Mouse (Mus musculus): ENCODE data around the gene Magi3.

Gene Magi3

DNA sequence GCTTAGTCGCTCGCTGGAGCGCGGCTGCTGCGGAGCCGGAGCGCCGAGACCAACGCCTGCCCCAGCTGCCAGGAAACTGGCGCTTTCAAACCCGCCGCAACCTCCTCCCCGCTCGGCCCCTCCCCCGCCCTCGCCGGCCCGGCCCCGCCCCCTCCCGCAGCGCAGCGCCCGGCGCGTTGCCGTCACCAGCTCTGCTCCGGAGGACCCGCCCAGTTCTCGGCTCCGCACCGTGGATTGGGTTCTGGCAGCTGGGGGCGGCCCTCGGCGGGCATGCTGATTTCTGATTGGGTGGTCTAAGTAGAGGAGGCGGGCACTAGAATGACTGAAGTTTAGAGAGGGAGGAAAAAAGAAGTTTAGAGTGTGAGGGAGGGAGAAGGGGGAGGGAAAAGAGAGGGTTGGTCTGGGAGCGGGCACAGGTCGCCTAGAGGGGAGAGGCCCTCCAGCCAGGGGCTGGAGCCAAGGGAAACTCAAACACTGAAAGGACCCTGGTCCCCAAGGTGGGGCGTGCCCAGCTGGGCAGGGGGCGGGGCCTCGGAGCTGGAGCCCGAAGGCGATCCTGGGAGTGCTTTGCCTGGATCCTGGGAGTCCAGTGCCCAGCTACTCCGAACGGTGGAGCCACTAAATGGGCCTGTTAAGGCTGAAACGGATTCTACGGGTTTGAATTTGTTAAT is at the start of gene Magi3:
Gene Magi3, minus strand, starts transcription at position 80 of the 671 bp plus-strand sequence.
- peak; percentile 89 to 94 for DNase-seq

DNA sequence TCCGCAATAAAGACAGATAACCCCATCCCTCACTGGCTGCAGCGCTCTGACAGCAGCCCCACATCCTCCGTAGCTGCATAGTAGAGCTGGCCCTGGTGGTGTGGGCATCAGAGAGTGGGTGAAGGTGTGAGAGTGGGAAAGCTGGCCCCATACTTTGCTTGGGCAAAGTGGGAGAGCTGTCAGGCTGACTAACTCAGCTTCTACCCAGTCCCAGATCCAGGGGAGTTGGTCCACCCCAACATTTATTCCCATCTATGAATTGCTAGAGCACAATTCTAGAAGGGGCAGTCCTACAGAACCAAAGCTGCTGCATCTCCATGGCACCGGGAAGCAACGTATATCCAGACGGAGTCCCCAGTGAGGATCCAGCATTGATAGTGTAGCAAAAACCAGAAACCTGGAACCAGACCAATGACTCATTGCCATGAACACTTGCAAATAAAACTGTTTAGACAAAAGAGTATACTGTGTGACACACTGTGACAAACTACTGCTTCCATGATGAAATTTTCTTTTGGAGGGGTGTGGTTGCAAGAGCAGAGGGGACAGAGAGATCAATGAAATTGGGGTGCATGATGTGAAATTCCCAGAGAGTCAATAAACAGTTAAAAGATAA is 44.5 kb upstream of the Magi3 start:
- no peak for DNase-seq

DNA sequence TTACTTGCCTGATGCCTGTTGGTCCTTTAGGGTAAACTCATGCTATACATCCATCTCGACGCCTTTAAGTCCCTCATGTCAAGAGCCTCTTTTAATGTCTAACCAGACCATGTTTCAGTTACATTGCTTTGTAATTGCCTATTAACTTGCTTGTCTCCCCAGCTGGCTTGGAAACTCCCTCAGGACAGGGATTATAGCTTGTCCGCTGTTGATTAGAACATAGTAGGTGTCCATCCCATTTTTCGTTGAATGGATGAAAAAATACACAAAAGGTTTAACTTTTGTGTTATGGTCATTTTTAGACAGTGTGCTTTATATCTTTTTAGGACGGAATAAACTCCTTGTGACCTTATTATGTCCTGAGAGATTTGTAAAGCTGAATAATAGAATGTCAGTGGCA is 40.0 kb upstream of the Magi3 start:
- no peak for DNase-seq

- no peak for DNase-seq
Measured at GRCm38 (mm10) chr3:104259168-104259567, 39.0 kb upstream of the Magi3 start.

GRCm38 (mm10) chr3:104257041-104257440 is 36.9 kb upstream of the Magi3 start:
- no peak for DNase-seq

GRCm38 (mm10) chr3:104253760-104254159 is 33.6 kb upstream of the Magi3 start:
- DNase-seq: no peak

GRCm38 (mm10) chr3:104247850-104248249 is 27.7 kb upstream of the Magi3 start:
- DNase-seq: no peak

- DNase-seq: no peak
Measured at GRCm38 (mm10) chr3:104247057-104247456, 26.9 kb upstream of the Magi3 start.

- DNase-seq: no peak
Measured at GRCm38 (mm10) chr3:104244373-104244772, 24.2 kb upstream of the Magi3 start.

- DNase-seq: no peak
Measured at GRCm38 (mm10) chr3:104243972-104244371, 23.8 kb upstream of the Magi3 start.

DNA sequence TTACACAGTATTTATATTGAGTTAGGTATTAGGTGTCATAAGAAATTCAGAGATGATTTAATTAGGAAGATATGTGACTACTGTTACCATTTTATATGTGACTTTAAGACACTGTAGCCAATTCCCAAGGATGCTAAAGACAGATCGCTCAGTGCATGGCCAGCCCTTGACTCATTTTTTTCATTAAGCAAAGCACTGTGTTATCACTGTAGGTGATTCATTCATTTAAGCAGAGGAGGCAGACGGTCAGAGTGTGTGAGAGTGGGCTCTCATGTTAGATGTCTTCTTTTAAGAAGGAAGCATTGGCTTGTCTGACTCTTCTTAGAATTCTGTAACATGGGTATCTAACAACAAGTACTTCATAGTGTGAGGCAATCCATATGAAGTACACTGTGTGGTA is 19.6 kb upstream of the Magi3 start:
- DNase-seq: no peak

DNA sequence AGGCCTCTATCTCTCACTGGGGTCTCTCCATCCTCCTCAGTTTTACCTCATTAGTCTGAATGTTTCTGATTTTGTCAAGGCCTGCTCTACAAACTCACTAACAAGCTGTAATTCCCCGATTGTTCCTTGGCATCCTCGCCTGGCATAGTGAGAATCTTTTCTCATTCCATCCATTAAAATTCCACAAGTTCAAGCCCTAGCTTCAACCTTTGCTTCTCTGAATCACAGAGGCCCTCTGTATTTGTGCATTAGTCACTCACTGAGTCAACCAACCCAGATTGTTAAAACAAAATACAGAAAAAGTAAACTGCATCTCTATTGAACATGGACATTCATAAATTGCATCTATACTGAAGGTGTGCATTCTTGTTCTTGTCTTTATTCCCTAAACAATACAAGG is 19.2 kb upstream of the Magi3 start:
- no peak for DNase-seq

- no peak for DNase-seq
Measured at GRCm38 (mm10) chr3:104237846-104238440, 17.8 kb upstream of the Magi3 start.

DNA sequence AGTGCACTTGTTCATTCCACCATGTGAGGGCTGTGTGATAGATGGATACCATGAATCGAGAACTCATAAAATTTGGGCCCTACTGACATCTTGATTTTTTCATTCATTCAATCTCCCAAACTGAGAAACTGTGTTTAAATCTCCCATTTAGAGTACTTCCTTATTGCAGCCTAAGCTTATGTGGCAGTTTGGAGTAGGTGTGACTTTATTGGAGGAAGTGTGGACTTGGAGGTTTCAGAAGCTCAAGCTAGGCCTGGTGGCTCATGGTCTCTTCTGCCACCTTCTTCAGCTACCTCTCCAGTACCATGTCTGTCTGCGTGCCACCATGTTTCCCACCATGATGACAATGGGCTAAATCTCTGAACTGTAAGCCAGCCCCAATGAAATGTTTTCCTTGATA is 15.9 kb upstream of the Magi3 start:
- no peak for DNase-seq

GRCm38 (mm10) chr3:104235099-104235498 is 14.9 kb upstream of the Magi3 start:
- DNase-seq: no peak

GRCm38 (mm10) chr3:104233366-104234312 is 13.5 kb upstream of the Magi3 start:
- no peak for DNase-seq

GRCm38 (mm10) chr3:104227438-104228111 is 7.4 kb upstream of the Magi3 start:
- DNase-seq: no peak

DNA sequence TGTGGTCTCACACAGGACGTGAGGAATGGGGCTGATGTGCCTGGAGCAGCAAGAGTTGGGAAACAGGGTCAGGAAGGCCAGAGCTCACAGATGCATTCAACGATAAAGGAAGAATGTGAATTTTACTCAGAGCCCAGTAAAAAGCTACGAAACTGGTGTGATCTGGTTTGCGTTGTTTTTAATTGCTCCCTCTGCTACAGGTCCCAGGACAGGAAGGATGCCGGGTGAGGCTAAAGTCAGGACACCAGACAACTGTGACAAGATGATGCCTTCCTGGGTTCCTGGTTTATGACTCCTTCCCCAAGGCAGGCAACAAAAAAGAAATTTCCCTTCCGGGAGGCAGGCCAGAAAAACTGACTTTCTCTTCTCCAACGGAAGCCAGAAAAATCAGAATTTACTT is 6.6 kb upstream of the Magi3 start:
- DNase-seq: no peak

GRCm38 (mm10) chr3:104221156-104221555 is 982 bp upstream of the Magi3 start:
- no peak for DNase-seq

DNA sequence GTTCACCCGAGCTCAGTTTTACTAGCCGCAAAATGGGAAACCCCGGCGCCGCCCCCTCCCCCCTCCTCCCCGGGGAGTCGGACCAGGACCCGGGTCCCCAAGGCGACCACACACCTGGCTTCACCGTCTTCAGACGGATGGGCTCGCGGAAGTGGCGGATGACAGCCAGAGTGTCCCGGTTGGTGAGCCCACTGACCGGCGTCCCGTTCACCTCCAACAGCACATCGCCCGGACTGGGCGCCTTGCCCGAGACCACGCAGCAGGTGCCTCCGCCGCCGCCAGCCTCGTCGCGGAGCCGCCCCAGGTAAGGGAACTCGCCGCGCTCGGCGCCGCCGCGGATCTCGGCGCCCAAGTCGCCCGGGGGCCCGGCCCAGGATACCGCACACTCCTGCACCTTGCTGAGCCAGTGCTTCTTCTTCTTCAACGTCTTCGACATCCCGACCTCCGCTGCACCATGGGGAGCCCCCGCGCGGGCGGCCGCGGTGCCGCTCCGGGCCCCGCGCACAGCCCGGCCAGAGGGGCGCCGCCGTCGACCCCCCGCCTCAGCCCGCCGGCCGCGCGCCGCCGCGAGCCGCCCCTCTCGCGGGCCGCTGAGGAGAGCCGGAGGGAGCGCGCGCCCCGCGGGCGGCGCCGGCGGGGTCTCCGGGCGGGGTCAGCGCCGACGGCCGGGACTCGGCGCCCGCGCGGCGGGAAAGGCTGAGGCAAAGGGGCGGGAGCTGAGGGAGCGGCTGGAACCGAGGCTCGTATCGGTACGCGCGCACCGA is 461 bp downstream of the Magi3 start:
- peak; percentile 38 to 57 for DNase-seq

DNA sequence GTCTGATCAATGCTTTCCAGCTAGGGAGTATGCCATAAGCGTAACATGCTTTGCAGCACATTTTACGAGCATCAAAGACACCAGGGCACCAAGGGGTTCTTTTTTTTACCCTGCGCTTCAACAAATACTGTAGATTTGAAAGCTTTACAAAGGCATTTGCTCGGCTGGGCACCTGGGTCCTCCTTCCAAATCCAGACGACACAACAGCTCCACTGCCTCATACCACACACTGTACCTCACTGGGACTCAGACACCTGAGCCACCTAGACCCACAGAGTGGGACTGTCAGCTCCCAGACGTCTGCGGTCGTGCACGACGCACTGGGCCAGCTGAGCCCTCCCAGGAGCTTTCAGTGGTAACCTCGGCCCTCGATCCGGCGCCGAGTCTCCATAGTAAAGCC is 1.2 kb downstream of the Magi3 start:
- DNase-seq: peak in 1 of 2 experiments; percentile 21

- DNase-seq: no peak
Measured at GRCm38 (mm10) chr3:104189823-104190222, 30.4 kb downstream of the Magi3 start.

Measured in spleen, adult 18-20 months (tissue).